Mouse (Mus musculus): ENCODE results near the gene Zfp784.
A peak's percentile ranks its signal among the peaks of the same experiment; 100 is the strongest.

- TF ChIP-seq CTCF (IDR thresholded peaks at IDR 0.05; ENCODE audit: control insufficient read depth, insufficient read depth, low read length) (peak; percentile 41), POLR2A (IDR thresholded peaks at IDR 0.05; ENCODE audit: borderline replicate concordance, control insufficient read depth, low read depth, low read length) (no peak)
Observed at GRCm38 (mm10) chr7:4999876-5000275, 38.4 kb downstream of the Zfp784 start.
